Mouse (Mus musculus) heart, postnatal 25 days (tissue): Measurements from ENCODE around the gene Gm9803. TPM values are rescaled to one million over a fixed set of nuclear protein-coding genes. Genes with fewer than 3 reads are reported as not detected.

Experiments used
- DNase-seq: peaks from one replicate; pipeline ENCODE4 v3.0.0; 2022; ENCODE audit warnings: low spot score
- intact Hi-C: fragments of 180-260 bp; cut with DNase I; formaldehyde crosslinking; loops from one replicate; pipeline ENCODE4 v1.15.1; 2025
- total RNA-seq, 2 experiments: library from RNA; stranded (reverse); gene quantifications; 2 replicates each; pipeline ENCODE4 v1.2.3; 2021

The Gm9803 gene
- total RNA-seq, 2 experiments from 2014 or later: 9.1 to 18.4 TPM

DNA sequence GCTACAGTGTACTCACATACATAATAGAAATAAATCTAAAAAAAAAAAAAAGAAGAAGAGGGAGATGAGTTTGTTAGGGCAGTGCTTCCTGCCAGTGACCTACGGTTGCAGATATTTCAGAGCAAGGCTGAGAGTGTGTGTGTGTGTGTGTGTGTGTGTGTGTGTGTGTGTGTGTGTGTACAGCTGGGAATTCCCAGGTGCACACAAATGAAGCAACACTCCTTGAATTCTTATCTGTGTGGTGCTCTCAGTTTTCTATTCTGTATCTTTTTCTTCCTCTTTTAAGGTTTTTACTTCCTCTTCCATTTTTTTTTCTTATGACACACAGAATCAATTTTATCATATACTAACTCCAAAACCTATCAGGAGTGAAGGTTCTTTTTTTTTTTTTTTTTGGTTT, 19.6 kb upstream of the Gm9803 start:
- intact Hi-C loops: no loop called here
- DNase-seq: no peak

DNA sequence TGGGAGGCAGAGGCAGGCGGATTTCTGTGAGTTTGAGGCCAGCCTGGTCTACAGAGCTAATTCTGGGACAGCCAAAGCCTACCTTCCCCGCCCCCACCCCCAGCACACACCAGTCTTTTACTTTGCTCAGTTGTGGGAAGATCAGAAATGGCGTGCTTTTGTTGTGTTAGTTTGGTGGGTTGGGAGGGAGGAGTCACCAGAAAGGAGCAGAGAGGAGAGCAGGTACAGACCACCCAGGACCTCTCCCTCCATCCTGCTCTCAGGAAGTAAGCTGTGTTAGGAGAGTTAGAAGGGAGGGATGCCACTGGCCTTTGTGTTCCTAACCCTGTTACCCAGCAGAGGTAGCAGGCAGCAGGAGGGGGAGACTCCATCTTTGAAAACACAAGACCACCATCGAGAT, 16.8 kb upstream of the Gm9803 start:
- no peak for DNase-seq
- intact Hi-C loops: no loop called here

DNA sequence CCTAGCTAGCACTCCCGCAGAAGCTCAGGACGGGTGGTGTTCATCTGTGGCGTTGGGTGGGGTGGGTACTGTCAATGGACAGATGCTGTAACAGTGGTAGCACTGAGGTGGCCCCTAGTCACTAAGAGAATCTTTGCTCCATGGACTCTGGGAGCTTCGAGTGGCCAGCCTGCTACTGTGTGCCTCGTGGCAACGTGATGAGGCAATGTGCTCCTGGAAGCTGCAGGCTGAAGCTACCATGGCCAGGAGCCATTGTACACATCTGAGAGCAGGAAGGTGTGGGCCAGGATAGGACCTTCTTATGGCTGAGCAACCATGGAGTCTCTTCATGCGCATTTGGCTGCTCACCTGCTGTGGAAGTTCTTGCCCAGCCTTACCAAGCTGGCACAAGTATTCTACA, 14.7 kb upstream of the Gm9803 start:
- DNase-seq: no peak
- intact Hi-C loops: no loop called here

DNA sequence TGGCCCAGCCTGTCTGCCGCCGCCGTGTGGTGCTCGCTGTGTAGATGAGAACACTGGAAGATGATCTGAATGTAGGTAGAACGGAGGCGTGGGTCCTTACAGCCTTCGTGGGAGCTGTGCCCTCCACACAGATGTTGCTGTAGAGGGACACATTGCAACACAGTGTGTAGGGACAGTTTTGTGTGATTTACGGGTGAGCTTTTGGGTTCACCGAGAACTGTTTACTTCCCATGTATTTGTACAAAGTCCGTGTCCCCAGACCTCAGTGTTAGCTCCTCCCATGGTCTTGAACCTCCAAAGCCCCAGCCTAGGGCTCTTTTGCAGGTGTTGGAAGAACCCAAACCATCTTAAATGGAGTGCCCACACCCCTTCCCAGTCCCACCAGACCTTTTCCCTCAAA, 10.9 kb upstream of the Gm9803 start:
- DNase-seq: no peak
- intact Hi-C loops: no loop called here

DNA sequence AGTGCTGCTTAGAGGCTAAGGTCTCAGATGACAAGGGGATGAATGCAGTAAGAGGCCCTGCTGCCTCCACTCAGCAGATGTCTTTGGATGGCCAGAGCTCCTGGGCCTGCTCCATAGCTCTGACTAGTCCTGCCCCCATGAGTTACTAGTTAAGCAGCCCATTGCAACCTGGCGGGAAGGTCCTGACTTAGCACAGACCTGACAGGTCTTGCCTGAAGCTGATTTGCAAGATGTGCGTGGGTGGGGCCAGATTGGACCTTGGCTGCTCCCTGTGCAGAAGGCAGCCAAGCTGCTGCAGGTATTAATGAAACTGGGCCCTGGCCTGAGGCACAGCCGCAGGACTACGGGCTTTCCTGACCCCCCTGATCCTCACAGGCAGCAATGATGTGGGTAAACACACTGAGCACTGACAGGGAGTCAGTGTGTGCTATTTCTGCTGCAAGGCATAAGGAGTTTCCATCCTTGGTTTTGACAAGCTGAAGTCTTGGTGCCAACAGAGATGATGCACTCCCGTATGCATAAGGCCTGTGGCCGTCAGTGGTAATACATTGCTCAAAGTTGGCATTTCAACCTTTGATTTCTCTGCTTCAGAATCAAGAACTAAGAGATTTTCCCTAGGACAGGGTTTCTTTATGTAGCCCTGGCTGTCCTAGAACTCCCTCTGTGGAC, 6.8 kb upstream of the Gm9803 start:
- intact Hi-C loops: no loop called here

DNA sequence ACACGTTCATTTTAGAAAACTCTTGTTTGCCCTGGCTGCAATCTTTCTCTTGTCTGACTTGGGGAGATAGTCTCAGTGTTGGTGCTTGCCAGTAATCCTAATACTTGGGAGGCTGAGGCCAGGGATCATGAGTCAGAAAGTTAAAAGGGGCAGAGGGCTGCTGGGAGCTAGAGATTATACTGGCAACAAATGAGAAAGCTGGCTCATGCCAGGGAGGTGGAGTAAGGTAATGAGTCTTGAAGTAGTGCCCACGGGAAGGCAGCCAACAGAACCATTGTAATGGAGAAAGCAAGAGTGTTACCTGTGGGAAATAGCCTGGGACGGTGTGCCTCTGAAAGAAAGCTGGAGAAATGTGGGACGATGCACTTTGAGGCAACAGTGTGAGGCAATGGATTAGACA, 6.0 kb upstream of the Gm9803 start:
- no peak for DNase-seq
- intact Hi-C loops: no loop called here

More for the DNA sequence above, 6.8 kb upstream of the Gm9803 start:
- DNase-seq: no peak

DNA sequence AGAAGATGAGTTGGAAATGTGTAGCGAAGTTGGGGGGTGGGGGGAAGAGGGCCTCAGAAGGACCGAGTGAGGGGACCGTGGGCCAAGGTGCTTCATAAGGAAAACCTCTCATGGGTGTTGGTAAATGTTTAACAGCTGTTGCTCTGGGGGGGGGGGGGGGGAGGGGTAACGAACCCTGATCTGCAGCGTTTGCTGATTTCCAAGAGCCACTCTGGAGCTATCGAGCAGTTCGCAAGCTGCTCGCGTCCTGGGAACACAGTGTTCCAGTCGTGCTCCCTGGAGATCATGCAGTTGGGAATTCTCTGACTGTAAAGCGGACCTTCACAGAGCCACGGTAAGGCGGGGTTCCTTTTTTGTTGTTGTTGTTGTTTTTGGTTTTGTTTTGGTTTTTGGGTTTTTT, 5.5 kb upstream of the Gm9803 start:
- intact Hi-C loops: no loop called here

DNA sequence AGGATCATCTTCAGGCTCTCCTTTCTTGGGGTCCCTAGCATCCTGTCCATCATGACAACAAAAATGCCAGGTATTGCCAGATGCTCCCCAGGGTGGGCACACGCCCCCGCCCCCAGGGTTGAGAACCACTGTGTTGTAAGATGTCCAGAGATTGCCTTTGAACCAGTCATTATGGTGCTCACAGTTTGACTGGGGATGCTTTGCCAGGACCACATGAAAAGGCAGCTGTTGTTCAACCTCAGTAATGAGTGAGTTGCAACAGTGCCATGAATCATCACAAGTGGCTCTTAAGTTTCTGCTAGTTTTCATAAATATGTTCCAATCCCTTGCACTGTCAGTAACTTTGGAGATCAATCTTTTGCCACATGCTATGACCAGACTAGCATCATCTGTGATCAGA, 3.9 kb upstream of the Gm9803 start:
- intact Hi-C loops: no loop called here
- no peak for DNase-seq

More for the DNA sequence above, 5.5 kb upstream of the Gm9803 start:
- DNase-seq: no peak

DNA sequence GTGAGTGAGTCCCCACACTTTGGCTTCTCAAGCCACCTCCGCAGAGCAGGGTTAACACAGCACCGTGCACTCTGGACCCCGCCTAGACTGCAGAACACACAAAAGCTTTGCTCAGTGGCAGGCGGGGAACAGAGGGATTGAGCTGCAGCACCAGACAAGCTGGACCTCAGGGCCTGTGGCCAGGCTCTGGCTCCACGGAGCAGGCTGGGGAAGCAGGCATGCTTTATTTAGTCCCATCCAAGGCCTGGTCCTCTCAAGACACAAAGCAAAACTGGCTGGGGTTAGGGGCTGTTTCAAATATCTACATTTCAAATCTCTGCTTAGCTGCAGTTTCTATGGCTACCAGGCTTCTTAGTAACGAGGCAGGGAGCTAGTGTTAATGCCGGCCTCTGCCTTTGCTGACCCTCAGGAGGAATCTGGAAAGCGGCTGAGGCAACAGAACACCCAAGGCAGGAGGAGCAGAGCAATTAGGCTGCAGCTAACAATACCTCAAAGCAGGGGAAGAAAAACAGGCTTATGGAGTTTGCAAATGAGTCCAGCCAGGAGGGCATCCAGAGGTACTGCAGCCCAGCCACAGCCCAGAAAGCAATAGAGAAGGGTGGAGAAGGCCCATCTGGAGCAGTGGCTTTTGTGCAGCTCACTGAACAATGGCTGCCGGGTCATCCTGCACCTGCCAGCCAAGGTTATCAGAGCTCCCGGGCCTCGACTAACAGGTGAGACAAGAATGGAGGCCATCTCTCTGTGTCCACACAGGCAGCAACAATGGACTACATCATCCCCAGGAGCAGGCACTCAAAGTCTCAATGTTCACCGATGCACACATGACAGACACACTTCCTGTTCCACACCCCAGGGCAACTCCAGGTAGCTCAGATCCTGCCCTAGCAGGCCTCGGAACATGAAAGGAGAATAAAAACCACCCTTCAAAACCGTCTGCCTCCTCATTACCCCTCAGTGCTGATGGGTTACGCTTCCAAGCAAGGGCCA, 3.7 kb downstream of the Gm9803 start:
- no peak for DNase-seq
- intact Hi-C loops: no loop called here

DNA sequence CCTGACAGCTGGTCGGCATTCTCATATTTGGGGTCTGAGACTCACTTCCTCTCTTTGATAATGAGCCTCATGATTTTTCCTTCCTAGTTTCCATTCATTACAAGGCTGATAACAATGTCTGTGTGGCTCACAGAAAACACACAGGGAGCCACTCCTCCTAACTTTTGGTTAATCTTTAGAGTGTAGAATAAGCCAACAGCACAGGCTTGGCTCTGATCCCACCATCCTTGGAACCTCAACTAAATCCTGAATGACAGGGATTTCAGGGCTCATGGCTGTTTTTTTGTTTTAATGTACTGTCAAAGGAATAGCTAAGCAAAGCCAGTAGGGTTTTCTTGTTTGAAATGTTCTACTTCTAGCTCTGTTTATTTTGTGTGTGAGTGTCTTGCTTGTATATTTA, 10.5 kb downstream of the Gm9803 start:
- intact Hi-C loops: no loop called here
- DNase-seq: no peak

DNA sequence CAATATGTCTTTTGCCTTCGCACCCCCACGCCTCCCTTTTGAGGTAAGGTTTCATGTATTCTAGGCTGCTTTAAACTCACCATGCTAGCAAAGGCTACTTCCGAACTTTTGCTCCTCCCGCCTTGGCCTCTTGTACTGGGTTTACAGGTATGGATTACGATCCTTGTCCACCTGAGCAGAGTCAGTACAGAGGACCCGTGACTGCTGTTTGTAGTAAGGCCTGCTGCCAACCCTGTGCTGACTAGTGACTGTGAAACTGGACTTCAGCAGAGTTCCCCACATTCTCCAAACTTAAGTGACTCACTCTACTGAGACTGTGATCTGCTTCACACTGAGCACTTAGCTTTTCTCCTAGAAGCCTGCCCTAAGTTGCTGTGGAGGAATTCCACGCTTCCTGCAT, 13.8 kb downstream of the Gm9803 start:
- intact Hi-C loops: loop anchor here (5.0 kb wide), 1 partner anchor 45 kb away; no protein-coding TSS in a partner anchor
- no peak for DNase-seq

DNA sequence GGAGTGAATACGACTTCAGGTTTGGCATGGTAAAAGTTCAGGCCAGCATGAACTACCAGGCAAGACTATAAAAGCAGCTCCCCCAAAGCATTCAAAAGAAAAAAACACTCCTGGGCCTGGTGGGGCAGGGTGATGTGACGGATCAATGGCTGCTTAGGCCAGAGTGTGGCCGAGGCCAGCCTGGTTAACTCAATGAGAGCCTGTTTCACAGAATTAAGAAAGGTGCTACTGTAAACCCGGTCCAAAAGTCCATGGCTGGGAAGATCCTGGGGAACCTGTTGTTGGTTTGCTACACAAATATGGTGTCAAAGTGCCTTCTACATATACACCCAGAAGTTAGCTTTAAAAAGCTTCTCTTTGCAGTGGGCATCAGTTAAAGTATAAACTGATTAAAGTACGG, 14.9 kb downstream of the Gm9803 start:
- DNase-seq: no peak
- intact Hi-C loops: loop anchor here (5.0 kb wide), 1 partner anchor 47 kb away; no protein-coding TSS in a partner anchor

DNA sequence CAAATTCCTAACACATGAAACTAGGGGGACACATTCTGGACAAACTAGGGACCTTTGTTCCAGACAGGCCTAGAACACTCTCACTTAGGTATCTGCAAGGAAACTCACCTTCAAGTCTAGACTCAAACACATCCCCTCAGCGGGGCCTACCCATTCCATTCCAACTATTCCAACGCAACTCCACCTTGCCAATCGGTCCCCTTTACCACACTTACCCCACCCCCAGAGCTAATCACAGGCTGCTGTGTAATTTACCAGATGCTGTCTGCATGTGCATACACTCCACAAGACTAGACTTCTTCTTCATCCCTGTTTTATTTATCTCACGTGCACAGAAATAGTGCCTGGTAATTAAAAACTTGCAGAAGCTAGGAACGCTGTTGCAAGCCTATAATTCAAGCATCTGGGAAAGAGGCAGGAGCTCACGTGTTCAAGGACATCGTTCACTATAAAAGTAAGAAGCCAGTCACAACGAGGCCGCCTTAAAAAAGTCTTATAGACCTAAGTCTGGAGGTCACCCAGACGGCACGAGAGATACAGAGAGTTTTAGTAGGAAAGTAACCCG, 15.9 kb downstream of the Gm9803 start:
- intact Hi-C loops: loop anchor here (2.0 to 5.0 kb wide), 3 partner anchors 48 to 778 kb away; partner anchors contain the start of gene Sec63
- DNase-seq: no peak

DNA sequence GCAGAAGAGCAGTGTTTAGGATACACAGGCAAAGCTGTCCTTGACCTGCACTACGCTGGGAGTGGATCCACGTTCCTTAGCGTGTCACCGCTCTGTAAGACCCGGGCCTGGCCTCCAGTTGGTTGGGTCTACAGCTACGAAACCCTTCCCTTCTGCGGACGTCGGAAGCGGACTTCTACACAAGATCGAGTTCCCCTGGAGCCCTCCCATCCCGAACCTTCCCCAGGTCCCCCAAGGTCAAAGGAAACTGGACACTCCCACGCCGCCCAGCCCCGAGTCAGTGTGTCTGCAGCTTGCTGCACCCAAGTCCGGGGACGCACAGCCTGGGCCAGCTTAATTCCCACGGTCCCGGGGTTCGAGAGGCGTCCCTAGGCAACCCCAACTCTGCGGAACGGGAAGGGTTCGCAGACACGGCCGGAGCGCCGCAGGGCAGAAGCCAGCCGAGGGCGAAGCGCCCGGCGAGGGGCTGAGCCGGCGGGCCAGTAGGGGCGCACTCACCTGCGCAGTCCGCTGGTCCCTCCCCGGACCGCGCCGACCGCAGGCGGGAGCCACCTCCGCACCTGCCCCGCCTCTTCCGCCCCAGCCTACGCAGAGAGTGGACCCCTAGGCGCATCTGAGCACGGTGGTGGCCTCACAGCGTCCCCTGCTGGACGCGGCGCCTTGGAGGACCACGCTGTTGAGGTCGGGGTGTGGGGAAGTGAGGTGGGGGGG, 16.7 kb downstream of the Gm9803 start, which contains the start of gene 1700021F05Rik:
1700021F05Rik (minus strand) TSS at position 553 of the 711 bp plus-strand sequence.
- intact Hi-C loops: loop anchor here (2.0 to 5.0 kb wide), 2 partner anchors 60 to 778 kb away; partner anchors contain the start of gene Sec63
- DNase-seq: peak; percentile 90

DNA sequence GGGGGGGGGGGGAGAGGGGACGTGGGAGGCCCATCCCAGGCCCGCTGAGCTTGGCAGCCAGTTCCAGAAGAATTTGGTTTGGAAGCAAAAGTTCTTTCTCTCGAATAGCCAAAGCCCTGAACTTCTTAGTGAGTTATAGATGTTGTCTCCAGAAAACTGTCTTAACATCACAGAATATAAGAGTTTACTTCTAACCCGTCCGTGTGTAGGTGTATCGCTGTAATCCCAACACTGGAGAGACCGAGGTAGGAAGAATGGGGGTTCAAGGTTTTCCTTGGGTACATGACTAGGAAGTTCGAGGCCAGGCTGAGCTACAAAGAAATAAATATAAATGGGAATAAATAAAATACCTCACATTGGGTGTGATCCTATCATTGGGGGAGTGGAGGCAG, 17.3 kb downstream of the Gm9803 start:
- no peak for DNase-seq
- intact Hi-C loops: loop anchor here (2.0 to 5.0 kb wide), 2 partner anchors 60 to 779 kb away; partner anchors contain the start of gene Sec63

DNA sequence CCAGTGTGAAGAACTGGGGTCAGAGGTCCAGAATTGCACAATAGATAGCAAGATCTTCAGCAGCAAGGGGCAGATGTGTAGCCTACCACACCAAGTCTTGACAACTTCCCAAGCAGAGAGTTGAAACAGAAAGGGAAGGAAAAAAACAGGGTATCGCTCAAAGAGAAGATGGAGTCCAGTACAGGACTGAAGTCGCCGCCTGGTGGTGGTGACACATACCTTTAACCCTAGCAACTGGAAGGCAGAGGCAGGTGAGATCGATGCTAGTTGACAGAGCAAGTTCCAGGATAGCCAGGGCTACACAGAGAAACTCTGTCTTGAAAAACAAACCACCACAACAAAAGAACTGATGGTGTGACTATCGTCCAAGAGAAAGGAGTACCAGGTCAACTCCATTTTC, 25.5 kb downstream of the Gm9803 start:
- DNase-seq: no peak
- intact Hi-C loops: no loop called here

DNA sequence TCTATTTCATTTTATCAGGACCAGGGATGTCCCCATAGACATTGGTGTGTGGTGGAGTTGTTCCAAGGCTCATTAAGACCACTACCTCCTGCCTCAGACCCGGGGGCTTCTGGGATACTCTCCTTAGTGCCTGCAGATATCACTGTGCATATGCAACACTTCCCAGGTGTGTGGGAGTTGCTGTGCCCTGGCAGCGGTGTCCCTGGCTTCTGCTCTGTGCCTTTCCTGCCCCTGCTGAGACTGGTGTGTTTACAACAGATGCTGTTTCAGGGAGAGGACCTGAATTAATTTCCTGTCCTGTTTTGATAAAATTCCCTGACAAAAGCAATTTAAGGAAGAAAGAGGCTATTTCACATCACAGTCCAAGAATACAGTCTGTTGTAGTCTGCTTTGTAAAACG, 27.0 kb downstream of the Gm9803 start:
- intact Hi-C loops: no loop called here

DNA sequence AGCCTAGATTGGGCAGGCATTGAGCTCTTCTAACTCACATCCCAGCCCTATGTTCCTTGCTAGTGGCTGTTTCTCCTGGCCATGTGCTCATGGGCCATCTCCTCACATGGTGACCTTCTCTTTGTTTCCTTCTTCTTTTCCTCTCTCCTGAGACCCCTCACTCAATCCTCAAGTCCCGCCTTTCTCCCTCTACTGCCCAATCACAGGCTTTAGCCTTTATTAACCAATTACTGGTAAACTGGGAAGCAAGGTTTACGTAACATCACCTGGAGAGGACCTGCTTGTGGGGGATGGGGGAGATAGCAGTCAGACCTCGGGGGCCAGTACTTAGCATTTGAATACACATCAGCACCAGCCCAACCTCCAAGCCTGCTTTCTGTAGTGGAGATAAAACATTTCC, 27.5 kb downstream of the Gm9803 start:
- intact Hi-C loops: no loop called here
- DNase-seq: no peak

More for the DNA sequence above, 27.0 kb downstream of the Gm9803 start:
- DNase-seq: no peak

DNA sequence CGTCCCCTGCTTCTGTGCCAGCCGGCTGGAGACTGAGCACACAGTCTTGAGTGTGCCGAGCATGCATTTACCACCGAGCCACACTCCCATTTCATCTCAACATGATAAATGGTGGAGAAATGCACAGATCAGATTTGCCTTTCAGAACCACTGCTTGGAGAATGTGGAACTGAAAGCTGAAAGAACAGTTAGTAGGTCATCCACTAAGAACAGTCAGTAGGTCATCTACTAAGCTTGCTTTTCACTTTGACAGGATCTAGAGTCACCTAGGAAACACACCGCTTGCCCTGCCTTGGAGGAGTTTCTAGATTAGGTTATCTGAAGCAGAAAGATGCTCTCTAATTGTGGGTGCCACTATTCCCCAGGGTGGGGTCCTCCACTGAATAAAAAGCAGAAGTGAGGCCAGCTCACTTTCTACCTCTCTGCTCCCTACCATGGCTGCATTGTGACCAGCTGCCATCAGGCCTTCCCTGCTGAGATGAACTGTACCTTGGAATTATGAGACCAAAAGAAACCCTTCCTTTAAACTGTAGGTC, 33.8 kb downstream of the Gm9803 start:
- intact Hi-C loops: no loop called here
- no peak for DNase-seq

DNA sequence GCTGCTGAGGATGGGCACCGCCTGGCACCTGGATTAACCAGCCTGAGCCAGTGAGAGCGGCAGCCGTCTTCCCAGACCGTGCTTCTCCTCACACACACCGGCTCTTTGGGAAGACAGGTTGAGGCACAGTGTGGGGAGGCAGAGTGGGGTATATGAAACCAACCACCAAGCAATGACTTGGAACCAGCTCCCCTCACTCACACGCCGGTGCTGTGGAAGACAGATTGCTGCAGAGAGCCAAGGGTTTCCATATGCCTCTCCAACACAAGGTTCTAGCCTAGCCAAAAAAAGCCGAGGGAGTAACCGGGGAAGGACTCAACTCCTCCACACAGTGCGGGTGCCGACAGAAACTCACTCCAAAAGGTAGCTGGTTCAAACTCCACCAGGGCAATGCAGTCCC, 35.4 kb downstream of the Gm9803 start:
- DNase-seq: no peak
- intact Hi-C loops: no loop called here
